Mouse (Mus musculus): Measurements from ENCODE around the gene Unkl. TPM values are rescaled to one million over a fixed set of nuclear protein-coding genes. Genes with fewer than 3 reads are reported as not detected.
A peak's percentile ranks its signal among the peaks of the same experiment; 100 is the strongest.

Unkl gene
- polyA plus RNA-seq, 1 experiment from 2014 or later, result 14.2 TPM

- peak overlapping the region; percentile 92 for H3K4me3 ChIP-seq
- no peaks in the 10 kb centered on the region for H3K36me3 ChIP-seq
- peaks cover 40% of the 10 kb centered on the region for H3K4me1 ChIP-seq
- H3K4me2 ChIP-seq (replicated peaks), result peak overlapping the region; percentile 99
- H3K27ac ChIP-seq (replicated peaks), result no peak overlapping the region; the same call in 1 of the 2 replicates
- WGBS, result 9% methylated on average over 17 of the region's 17 CpGs
- peak overlapping the region; percentile 74 for H3K9ac ChIP-seq (replicated peaks)
- peaks cover 6% of the 10 kb centered on the region; the same call in 1 of the 2 replicates for H3K27me3 ChIP-seq
- ATAC-seq (replicated peaks), result no peak; the same call in 1 of the 2 replicates
- no peaks in the 10 kb centered on the region for H3K9me3 ChIP-seq
Observed at GRCm38 (mm10) chr17:25184961-25185360, 3.2 kb upstream of the Unkl start.

DNA sequence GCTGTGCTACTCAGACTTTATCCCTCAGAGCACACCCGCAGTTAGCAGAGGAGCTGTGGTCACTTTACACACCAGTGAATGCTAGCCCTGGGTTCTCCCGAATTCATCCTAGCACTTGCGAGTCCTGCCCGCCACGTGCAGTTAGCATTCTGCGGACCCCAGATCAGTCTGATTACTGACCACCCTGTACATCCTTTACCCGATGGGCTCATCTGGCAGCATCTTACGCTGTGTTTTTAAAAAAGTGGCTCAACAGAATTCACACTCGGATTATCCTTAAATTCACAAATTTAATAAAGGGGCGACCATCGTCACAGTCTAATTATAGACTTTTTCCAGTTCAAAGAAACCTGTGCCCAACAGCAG lies 430 bp upstream of the Unkl start:
- ATAC-seq (replicated peaks), result no peak
- WGBS, result 6% methylated on average over 11 of the region's 11 CpGs
- Histone ChIP-seq H3K4me2 (replicated peaks) (peak overlapping the region; percentile 89), H3K4me3 (peak overlapping the region; percentile 98), H3K36me3 (0 out of 2 replicates have a peak, but pooled peaks cover 6% of the 10 kb centered on the region), H3K27me3 (no peaks in the 10 kb centered on the region), H3K9ac (replicated peaks) (peak overlapping the region; percentile 92), H3K9me3 (no peaks in the 10 kb centered on the region), H3K4me1 (peaks cover 46% of the 10 kb centered on the region), H3K27ac (replicated peaks) (peak overlapping the region; percentile 77)

- peaks cover 37% of the 10 kb centered on the region for H3K4me1 ChIP-seq
- 0 out of 2 replicates have a peak, but pooled peaks cover 10% of the 10 kb centered on the region for H3K36me3 ChIP-seq
- 5% methylated on average over 16 of the region's 16 CpGs for WGBS
- H3K27ac ChIP-seq (replicated peaks), result no peak overlapping the region
- peak overlapping the region; percentile 98 for H3K4me3 ChIP-seq
- H3K9ac ChIP-seq (replicated peaks), result peak overlapping the region; percentile 92
- ATAC-seq (replicated peaks), result no peak
- no peaks in the 10 kb centered on the region for H3K27me3 ChIP-seq
- H3K4me2 ChIP-seq (replicated peaks), result peak overlapping the region; percentile 89
- H3K9me3 ChIP-seq, result no peaks in the 10 kb centered on the region
Observed at GRCm38 (mm10) chr17:25189091-25189490, 894 bp downstream of the Unkl start.

GRCm38 (mm10) chr17:25202401-25202800 lies 14.2 kb downstream of the Unkl start:
- no peak overlapping the region for H3K4me2 ChIP-seq (replicated peaks)
- ATAC-seq (replicated peaks), result no peak
- 90% methylated on average over 4 of the region's 4 CpGs for whole genome bisulfite sequencing
- H3K9me3 ChIP-seq, result no peaks in the 10 kb centered on the region
- peaks cover 67% of the 10 kb centered on the region for H3K36me3 ChIP-seq
- H3K27ac ChIP-seq (replicated peaks), result no peak overlapping the region
- H3K4me3 ChIP-seq, result no peak overlapping the region
- H3K4me1 ChIP-seq, result no peaks in the 10 kb centered on the region
- no peak overlapping the region for H3K9ac ChIP-seq (replicated peaks)
- no peaks in the 10 kb centered on the region for H3K27me3 ChIP-seq

- Histone ChIP-seq H3K36me3 (peaks cover 87% of the 10 kb centered on the region), H3K4me2 (replicated peaks) (no peak overlapping the region), H3K27ac (replicated peaks) (no peak overlapping the region), H3K9me3 (no peaks in the 10 kb centered on the region), H3K4me1 (no peaks in the 10 kb centered on the region), H3K9ac (replicated peaks) (no peak overlapping the region), H3K4me3 (no peak overlapping the region), H3K27me3 (no peaks in the 10 kb centered on the region)
- no peak for ATAC-seq (replicated peaks)
- WGBS, result 92% methylated on average over 4 of the region's 4 CpGs
Observed at GRCm38 (mm10) chr17:25210006-25210405, 21.8 kb downstream of the Unkl start.

GRCm38 (mm10) chr17:25210680-25211466 lies 22.7 kb downstream of the Unkl start:
- 77% methylated on average over 15 of the region's 15 CpGs for WGBS

GRCm38 (mm10) chr17:25211705-25212104 lies 23.5 kb downstream of the Unkl start:
- Histone ChIP-seq H3K27me3 (no peaks in the 10 kb centered on the region), H3K4me3 (no peak overlapping the region), H3K9me3 (no peaks in the 10 kb centered on the region), H3K4me1 (no peaks in the 10 kb centered on the region), H3K4me2 (replicated peaks) (no peak overlapping the region), H3K27ac (replicated peaks) (no peak overlapping the region), H3K9ac (replicated peaks) (no peak overlapping the region), H3K36me3 (peaks cover 89% of the 10 kb centered on the region)
- ATAC-seq (replicated peaks), result no peak
- WGBS, result 92% methylated on average over 4 of the region's 4 CpGs

More at GRCm38 (mm10) chr17:25210680-25211466, 22.7 kb downstream of the Unkl start:
- Histone ChIP-seq H3K4me2 (replicated peaks) (no peak overlapping the region), H3K9me3 (no peaks in the 10 kb centered on the region), H3K27ac (replicated peaks) (no peak overlapping the region), H3K9ac (replicated peaks) (no peak overlapping the region), H3K4me1 (no peaks in the 10 kb centered on the region), H3K36me3 (peaks cover 87% of the 10 kb centered on the region), H3K4me3 (no peak overlapping the region), H3K27me3 (no peaks in the 10 kb centered on the region)
- no peak for ATAC-seq (replicated peaks)

DNA sequence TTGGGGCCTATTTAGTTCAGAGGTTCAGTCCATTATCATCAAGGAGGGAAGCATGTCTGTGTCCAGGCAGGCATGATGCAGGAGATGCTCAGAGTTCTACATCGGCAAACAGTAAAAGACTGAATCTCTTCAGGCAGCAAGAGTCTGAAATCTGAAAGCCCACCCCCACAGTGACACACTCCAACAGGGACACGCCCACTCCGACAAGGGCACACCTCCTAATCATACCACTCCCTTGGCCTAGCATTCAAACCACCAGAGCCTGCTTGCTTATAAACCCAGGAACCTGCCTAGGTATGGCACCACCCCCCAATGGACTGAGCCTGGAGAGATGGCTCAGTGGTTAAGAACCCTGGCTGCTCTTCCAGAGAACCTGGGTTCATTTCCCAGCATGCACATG lies 27.2 kb downstream of the Unkl start:
- no peak for ATAC-seq (replicated peaks)
- H3K9ac ChIP-seq (replicated peaks), result no peak overlapping the region
- no peak overlapping the region for H3K27ac ChIP-seq (replicated peaks)
- no peak overlapping the region for H3K4me3 ChIP-seq
- no peaks in the 10 kb centered on the region for H3K9me3 ChIP-seq
- 86% methylated on average over 3 of the region's 3 CpGs for WGBS
- no peak overlapping the region for H3K4me2 ChIP-seq (replicated peaks)
- H3K27me3 ChIP-seq, result no peaks in the 10 kb centered on the region
- peaks cover 81% of the 10 kb centered on the region for H3K36me3 ChIP-seq
- H3K4me1 ChIP-seq, result no peaks in the 10 kb centered on the region

DNA sequence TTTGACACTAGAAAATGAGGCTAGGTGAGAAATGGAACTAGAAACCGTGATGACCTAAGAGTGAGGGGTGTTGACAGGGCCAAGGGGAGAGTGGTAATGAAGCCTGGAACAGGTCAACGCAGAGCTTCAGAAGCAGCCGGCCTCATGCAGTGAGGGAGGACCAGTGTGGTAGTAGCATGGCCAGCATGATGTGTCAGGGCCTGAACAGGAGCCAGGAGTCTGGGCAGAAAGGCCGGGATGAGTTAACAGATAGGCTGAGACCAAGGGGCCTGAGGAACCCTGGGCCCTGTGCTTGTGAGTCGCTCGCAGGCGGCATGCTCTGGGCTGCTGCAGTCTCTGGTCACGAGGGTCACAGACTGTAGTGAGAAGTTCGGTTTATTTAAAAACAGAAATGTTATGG lies 30.8 kb downstream of the Unkl start:
- no peak overlapping the region for H3K4me3 ChIP-seq
- no peak overlapping the region for H3K9ac ChIP-seq (replicated peaks)
- no peak overlapping the region for H3K27ac ChIP-seq (replicated peaks)
- 90% methylated on average over 9 of the region's 9 CpGs for WGBS
- H3K36me3 ChIP-seq, result peaks cover 48% of the 10 kb centered on the region
- peaks cover 11% of the 10 kb centered on the region for H3K4me1 ChIP-seq
- no peaks in the 10 kb centered on the region for H3K9me3 ChIP-seq
- H3K4me2 ChIP-seq (replicated peaks), result no peak overlapping the region
- H3K27me3 ChIP-seq, result no peaks in the 10 kb centered on the region
- ATAC-seq (replicated peaks), result no peak

DNA sequence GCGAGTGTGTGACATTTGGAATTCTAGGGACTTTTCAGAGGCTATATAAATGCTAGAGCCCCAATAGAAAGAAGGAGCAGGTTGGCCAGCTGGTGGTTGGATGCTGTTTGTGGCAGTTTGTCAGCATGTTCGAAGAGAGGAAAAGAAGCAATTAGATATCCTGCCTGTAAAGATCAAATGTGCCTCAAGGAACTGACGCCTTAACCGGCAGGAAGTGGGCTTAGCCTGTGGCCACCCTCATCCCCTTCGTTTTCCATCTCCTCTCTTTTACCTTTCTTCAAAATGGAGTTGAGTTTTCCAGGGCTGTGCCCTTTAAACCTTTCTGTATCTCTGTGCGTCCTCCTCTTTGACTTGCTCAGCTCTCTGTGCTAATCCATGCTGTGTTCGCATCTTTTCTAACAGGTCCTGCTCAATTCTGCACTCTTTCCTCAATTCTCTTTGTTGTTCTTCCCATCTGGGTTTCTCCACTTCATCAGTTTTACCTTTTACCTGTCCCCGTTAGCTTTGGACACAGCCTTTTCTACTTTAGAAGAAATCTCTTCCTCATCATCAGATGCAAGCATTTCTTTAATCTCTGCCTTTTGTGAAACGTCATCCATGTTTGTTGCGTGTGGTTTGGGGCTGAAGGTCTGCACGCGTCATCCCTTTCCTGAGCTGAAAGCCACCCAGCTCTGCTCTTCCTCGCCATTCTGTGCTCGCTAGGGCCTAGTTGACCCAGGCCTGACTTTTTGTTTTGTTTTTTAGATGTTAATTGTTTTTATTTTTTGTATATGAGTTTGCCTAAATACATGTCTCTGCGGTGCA lies 31.5 kb downstream of the Unkl start:
- Histone ChIP-seq H3K36me3 (peaks cover 41% of the 10 kb centered on the region), H3K4me1 (peaks cover 11% of the 10 kb centered on the region), H3K4me3 (no peak overlapping the region), H3K27ac (replicated peaks) (no peak overlapping the region), H3K9ac (replicated peaks) (no peak overlapping the region), H3K4me2 (replicated peaks) (no peak overlapping the region), H3K9me3 (no peaks in the 10 kb centered on the region), H3K27me3 (no peaks in the 10 kb centered on the region)
- ATAC-seq (replicated peaks), result no peak
- 92% methylated on average over 15 of the region's 15 CpGs for WGBS

DNA sequence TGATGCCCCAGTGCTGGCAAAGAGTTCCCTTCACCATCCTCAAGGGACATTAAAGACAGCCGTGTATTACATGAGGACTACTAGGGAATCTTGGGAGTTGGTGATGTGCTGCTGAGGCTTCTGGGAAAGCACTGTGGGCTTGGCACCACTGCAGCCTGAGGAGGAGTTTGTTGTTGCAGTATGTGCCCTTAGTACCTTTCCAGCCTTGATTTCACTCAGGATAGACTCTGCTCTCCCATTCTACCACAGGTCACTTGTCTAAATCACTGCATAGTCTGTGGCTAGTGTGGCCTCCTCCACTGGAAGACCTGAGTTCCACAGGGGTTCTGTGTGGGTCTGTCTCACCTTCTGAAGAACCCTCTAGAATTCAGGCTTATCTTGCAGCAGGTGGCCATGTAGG lies 32.5 kb downstream of the Unkl start:
- no peaks in the 10 kb centered on the region for H3K27me3 ChIP-seq
- peaks cover 11% of the 10 kb centered on the region for H3K4me1 ChIP-seq
- H3K36me3 ChIP-seq, result peaks cover 30% of the 10 kb centered on the region
- H3K9ac ChIP-seq (replicated peaks), result no peak overlapping the region
- no peak for ATAC-seq (replicated peaks)
- H3K27ac ChIP-seq (replicated peaks), result no peak overlapping the region
- no peak overlapping the region for H3K4me3 ChIP-seq
- no peaks in the 10 kb centered on the region for H3K9me3 ChIP-seq
- 91% methylated on average over 1 of the region's 1 CpGs for WGBS
- no peak overlapping the region for H3K4me2 ChIP-seq (replicated peaks)

- Histone ChIP-seq H3K27me3 (no peaks in the 10 kb centered on the region), H3K9ac (replicated peaks) (peak overlapping the region; percentile 47; the same call in 1 of the 2 replicates), H3K4me1 (peaks cover 11% of the 10 kb centered on the region), H3K27ac (replicated peaks) (peak overlapping the region; percentile 25; the same call in 1 of the 2 replicates), H3K4me3 (peak overlapping the region; percentile 37), H3K9me3 (no peaks in the 10 kb centered on the region), H3K36me3 (peaks cover 21% of the 10 kb centered on the region), H3K4me2 (replicated peaks) (peak overlapping the region; percentile 61)
- 2% methylated on average over 16 of the region's 30 CpGs for WGBS
- peak; percentile 80 for ATAC-seq (replicated peaks)
Observed at GRCm38 (mm10) chr17:25221821-25222503, 33.8 kb downstream of the Unkl start.
